Mouse (Mus musculus): ENCODE data around the gene Mrps35. TPM values are rescaled to one million over a fixed set of nuclear protein-coding genes. Genes with fewer than 3 reads are reported as not detected.

Mrps35 gene
- polyA plus RNA-seq, 1 experiment from 2014 or later: 78.5 TPM

GRCm38 (mm10) chr6:147010358-147010757, 32.2 kb upstream of the Mrps35 start:
- Histone ChIP-seq H3K4me1 (replicated peaks; ENCODE audit: control insufficient read depth, insufficient read depth, low read length) (no peaks in the 10 kb centered on the region), H3K9me3 (ENCODE audit: control insufficient read depth, low read length) (no peaks in the 10 kb centered on the region), H3K4me2 (ENCODE audit: low read length) (no peak overlapping the region), H3K36me3 (ENCODE audit: control insufficient read depth, insufficient read depth) (no peaks in the 10 kb centered on the region), H3K9ac (replicated peaks; ENCODE audit: low read depth, low read length) (no peak overlapping the region), H3K27ac (ENCODE audit: low read length) (no peak overlapping the region), H3K4me3 (replicated peaks; ENCODE audit: low read length) (no peak overlapping the region), H3K27me3 (replicated peaks; ENCODE audit: control insufficient read depth, insufficient read depth, low read length) (no peaks in the 10 kb centered on the region)
- WGBS: 84% methylated on average over 6 of the region's 6 CpGs
- no peak for ATAC-seq

DNA sequence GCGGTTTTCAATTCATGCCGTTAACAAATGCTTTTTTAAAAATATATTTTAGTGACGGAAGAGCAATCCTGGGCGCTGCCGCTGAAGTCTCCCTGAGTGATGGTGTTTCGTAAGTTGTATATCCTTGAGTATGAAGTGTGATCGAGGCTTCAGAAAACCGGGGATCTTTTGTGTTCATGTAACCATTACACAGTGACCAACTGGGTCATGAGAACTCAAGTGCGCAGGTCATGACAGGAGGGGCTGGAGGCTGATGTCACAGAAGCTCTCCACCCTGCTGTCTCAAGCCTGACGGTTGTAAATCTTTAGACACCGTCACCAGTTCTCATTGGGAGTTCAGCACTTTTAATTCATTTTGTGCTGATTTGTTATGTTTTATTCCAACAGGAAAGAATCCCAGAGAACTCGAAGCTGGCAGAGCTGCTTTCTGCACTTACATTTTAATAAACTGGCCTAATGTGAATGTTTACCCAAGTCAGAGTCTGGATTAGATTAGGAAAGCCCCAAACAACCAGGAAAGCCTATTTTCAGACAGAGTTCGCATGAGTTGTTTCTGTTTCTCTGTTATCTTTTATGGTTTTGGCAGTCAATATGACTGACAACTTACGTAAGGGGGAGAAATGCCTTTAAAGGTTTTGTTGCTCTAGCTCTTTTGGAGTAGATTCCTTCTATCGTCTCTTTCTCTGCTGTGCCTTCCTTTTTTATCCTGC, 31.6 kb upstream of the Mrps35 start:
- ATAC-seq: no peak
- Histone ChIP-seq H3K27me3 (replicated peaks; ENCODE audit: control insufficient read depth, insufficient read depth, low read length) (no peaks in the 10 kb centered on the region), H3K9ac (replicated peaks; ENCODE audit: low read depth, low read length) (no peak overlapping the region), H3K4me1 (replicated peaks; ENCODE audit: control insufficient read depth, insufficient read depth, low read length) (no peaks in the 10 kb centered on the region), H3K4me3 (replicated peaks; ENCODE audit: low read length) (no peak overlapping the region), H3K9me3 (ENCODE audit: control insufficient read depth, low read length) (no peaks in the 10 kb centered on the region), H3K4me2 (ENCODE audit: low read length) (no peak overlapping the region), H3K27ac (ENCODE audit: low read length) (no peak overlapping the region), H3K36me3 (ENCODE audit: control insufficient read depth, insufficient read depth) (no peaks in the 10 kb centered on the region)
- WGBS: 89% methylated on average over 15 of the region's 15 CpGs

GRCm38 (mm10) chr6:147011555-147011954, 31.0 kb upstream of the Mrps35 start:
- no peak overlapping the region for H3K4me3 ChIP-seq (replicated peaks; ENCODE audit: low read length)
- no peaks in the 10 kb centered on the region for H3K9me3 ChIP-seq (ENCODE audit: control insufficient read depth, low read length)
- 59% methylated on average over 6 of the region's 6 CpGs for WGBS
- no peaks in the 10 kb centered on the region for H3K36me3 ChIP-seq (ENCODE audit: control insufficient read depth, insufficient read depth)
- no peak for ATAC-seq
- H3K4me1 ChIP-seq (replicated peaks; ENCODE audit: control insufficient read depth, insufficient read depth, low read length): no peaks in the 10 kb centered on the region
- no peak overlapping the region for H3K27ac ChIP-seq (ENCODE audit: low read length)
- no peak overlapping the region for H3K4me2 ChIP-seq (ENCODE audit: low read length)
- no peaks in the 10 kb centered on the region for H3K27me3 ChIP-seq (replicated peaks; ENCODE audit: control insufficient read depth, insufficient read depth, low read length)
- no peak overlapping the region for H3K9ac ChIP-seq (replicated peaks; ENCODE audit: low read depth, low read length)

DNA sequence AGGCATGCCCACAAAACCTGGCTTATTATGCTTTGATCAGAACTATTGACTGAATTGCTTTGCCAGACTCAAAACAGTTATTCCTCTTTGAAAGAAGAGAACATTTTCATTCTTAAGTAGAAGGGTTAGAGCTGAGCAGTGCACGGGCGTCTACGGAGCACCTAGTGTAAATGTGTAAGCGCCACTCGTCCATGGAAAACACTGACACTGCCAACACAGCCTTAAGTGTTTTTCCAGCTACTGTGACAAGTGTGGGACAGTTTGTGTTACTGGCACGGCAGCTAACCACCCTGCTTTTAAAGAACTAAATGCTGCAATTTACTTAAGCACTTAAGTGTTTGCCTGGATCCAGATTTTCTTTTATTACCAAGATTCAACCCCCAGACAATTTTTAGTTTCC, 30.6 kb upstream of the Mrps35 start:
- no peak overlapping the region for H3K4me3 ChIP-seq (replicated peaks; ENCODE audit: low read length)
- no peak for ATAC-seq
- H3K36me3 ChIP-seq (ENCODE audit: control insufficient read depth, insufficient read depth): no peaks in the 10 kb centered on the region
- H3K4me2 ChIP-seq (ENCODE audit: low read length): no peak overlapping the region
- H3K9me3 ChIP-seq (ENCODE audit: control insufficient read depth, low read length): no peaks in the 10 kb centered on the region
- no peak overlapping the region for H3K27ac ChIP-seq (ENCODE audit: low read length)
- no peaks in the 10 kb centered on the region for H3K27me3 ChIP-seq (replicated peaks; ENCODE audit: control insufficient read depth, insufficient read depth, low read length)
- WGBS: 42% methylated on average over 6 of the region's 6 CpGs
- no peaks in the 10 kb centered on the region for H3K4me1 ChIP-seq (replicated peaks; ENCODE audit: control insufficient read depth, insufficient read depth, low read length)
- no peak overlapping the region for H3K9ac ChIP-seq (replicated peaks; ENCODE audit: low read depth, low read length)

- Histone ChIP-seq H3K27me3 (replicated peaks; ENCODE audit: control insufficient read depth, insufficient read depth, low read length) (no peaks in the 10 kb centered on the region), H3K36me3 (ENCODE audit: control insufficient read depth, insufficient read depth) (no peaks in the 10 kb centered on the region), H3K4me1 (replicated peaks; ENCODE audit: control insufficient read depth, insufficient read depth, low read length) (no peaks in the 10 kb centered on the region), H3K4me2 (ENCODE audit: low read length) (no peak overlapping the region), H3K27ac (ENCODE audit: low read length) (no peak overlapping the region), H3K4me3 (replicated peaks; ENCODE audit: low read length) (no peak overlapping the region), H3K9me3 (ENCODE audit: control insufficient read depth, low read length) (no peaks in the 10 kb centered on the region), H3K9ac (replicated peaks; ENCODE audit: low read depth, low read length) (no peak overlapping the region)
- 74% methylated on average over 1 of the region's 1 CpGs for WGBS
- ATAC-seq: no peak
These were observed 29.0 kb upstream of the Mrps35 start for GRCm38 (mm10) chr6:147013546-147013945.

- Histone ChIP-seq H3K9me3 (ENCODE audit: control insufficient read depth, low read length) (no peaks in the 10 kb centered on the region), H3K4me3 (replicated peaks; ENCODE audit: low read length) (no peak overlapping the region), H3K4me2 (ENCODE audit: low read length) (no peak overlapping the region), H3K27ac (ENCODE audit: low read length) (no peak overlapping the region), H3K9ac (replicated peaks; ENCODE audit: low read depth, low read length) (no peak overlapping the region), H3K4me1 (replicated peaks; ENCODE audit: control insufficient read depth, insufficient read depth, low read length) (no peaks in the 10 kb centered on the region), H3K36me3 (ENCODE audit: control insufficient read depth, insufficient read depth) (no peaks in the 10 kb centered on the region), H3K27me3 (replicated peaks; ENCODE audit: control insufficient read depth, insufficient read depth, low read length) (no peaks in the 10 kb centered on the region)
- 90% methylated on average over 4 of the region's 4 CpGs for WGBS
- ATAC-seq: no peak
These were observed 24.7 kb upstream of the Mrps35 start for GRCm38 (mm10) chr6:147017906-147018305.

GRCm38 (mm10) chr6:147018364-147018763, 24.2 kb upstream of the Mrps35 start:
- no peak overlapping the region for H3K4me2 ChIP-seq (ENCODE audit: low read length)
- no peak overlapping the region for H3K9ac ChIP-seq (replicated peaks; ENCODE audit: low read depth, low read length)
- H3K4me1 ChIP-seq (replicated peaks; ENCODE audit: control insufficient read depth, insufficient read depth, low read length): no peaks in the 10 kb centered on the region
- WGBS: 95% methylated on average over 5 of the region's 5 CpGs
- H3K9me3 ChIP-seq (ENCODE audit: control insufficient read depth, low read length): no peaks in the 10 kb centered on the region
- no peak overlapping the region for H3K4me3 ChIP-seq (replicated peaks; ENCODE audit: low read length)
- H3K27me3 ChIP-seq (replicated peaks; ENCODE audit: control insufficient read depth, insufficient read depth, low read length): no peaks in the 10 kb centered on the region
- H3K36me3 ChIP-seq (ENCODE audit: control insufficient read depth, insufficient read depth): no peaks in the 10 kb centered on the region
- H3K27ac ChIP-seq (ENCODE audit: low read length): no peak overlapping the region
- ATAC-seq: no peak

GRCm38 (mm10) chr6:147021181-147021580, 21.4 kb upstream of the Mrps35 start:
- Histone ChIP-seq H3K9me3 (ENCODE audit: control insufficient read depth, low read length) (no peaks in the 10 kb centered on the region), H3K27me3 (replicated peaks; ENCODE audit: control insufficient read depth, insufficient read depth, low read length) (no peaks in the 10 kb centered on the region), H3K27ac (ENCODE audit: low read length) (no peak overlapping the region), H3K36me3 (ENCODE audit: control insufficient read depth, insufficient read depth) (no peaks in the 10 kb centered on the region), H3K4me1 (replicated peaks; ENCODE audit: control insufficient read depth, insufficient read depth, low read length) (no peaks in the 10 kb centered on the region), H3K4me3 (replicated peaks; ENCODE audit: low read length) (no peak overlapping the region), H3K9ac (replicated peaks; ENCODE audit: low read depth, low read length) (no peak overlapping the region), H3K4me2 (ENCODE audit: low read length) (no peak overlapping the region)
- WGBS: 90% methylated on average over 5 of the region's 5 CpGs
- no peak for ATAC-seq

GRCm38 (mm10) chr6:147022375-147023132, 20.0 kb upstream of the Mrps35 start:
- H3K4me1 ChIP-seq (replicated peaks; ENCODE audit: control insufficient read depth, insufficient read depth, low read length): no peaks in the 10 kb centered on the region
- 83% methylated on average over 16 of the region's 16 CpGs for whole genome bisulfite sequencing

More at GRCm38 (mm10) chr6:147022375-147023132, 20.0 kb upstream of the Mrps35 start:
- H3K36me3 ChIP-seq (ENCODE audit: control insufficient read depth, insufficient read depth): no peaks in the 10 kb centered on the region
- no peak overlapping the region for H3K4me3 ChIP-seq (replicated peaks; ENCODE audit: low read length)
- no peaks in the 10 kb centered on the region for H3K9me3 ChIP-seq (ENCODE audit: control insufficient read depth, low read length)
- H3K4me2 ChIP-seq (ENCODE audit: low read length): no peak overlapping the region
- no peak for ATAC-seq
- H3K27me3 ChIP-seq (replicated peaks; ENCODE audit: control insufficient read depth, insufficient read depth, low read length): no peaks in the 10 kb centered on the region
- no peak overlapping the region for H3K9ac ChIP-seq (replicated peaks; ENCODE audit: low read depth, low read length)
- H3K27ac ChIP-seq (ENCODE audit: low read length): no peak overlapping the region
